Mouse (Mus musculus): ENCODE data around the gene Prickle2.

The Prickle2 gene

GRCm38 (mm10) chr6:92506276-92506675 lies 199.7 kb downstream of the Prickle2 start:
- DNase-seq: peak; percentile 72

- DNase-seq: no peak
Observed at GRCm38 (mm10) chr6:92499449-92499848, 206.5 kb downstream of the Prickle2 start.

GRCm38 (mm10) chr6:92498574-92498973 lies 207.4 kb downstream of the Prickle2 start:
- DNase-seq: no peak

- DNase-seq: no peak
Observed at GRCm38 (mm10) chr6:92497279-92497678, 208.7 kb downstream of the Prickle2 start.

- DNase-seq: no peak
Observed at GRCm38 (mm10) chr6:92495500-92495899, 210.5 kb downstream of the Prickle2 start.

- DNase-seq: no peak
Observed at GRCm38 (mm10) chr6:92481690-92481956, 224.3 kb downstream of the Prickle2 start.

- DNase-seq: peak; percentile 77
Observed at GRCm38 (mm10) chr6:92480941-92481689, 224.8 kb downstream of the Prickle2 start.

GRCm38 (mm10) chr6:92478612-92479011 lies 227.3 kb downstream of the Prickle2 start:
- no peak for DNase-seq

GRCm38 (mm10) chr6:92477621-92478020 lies 228.3 kb downstream of the Prickle2 start:
- DNase-seq: peak; percentile 40

- no peak for DNase-seq
Observed at GRCm38 (mm10) chr6:92469456-92469855, 236.5 kb downstream of the Prickle2 start.

- no peak for DNase-seq
Observed at GRCm38 (mm10) chr6:92468892-92469291, 237.1 kb downstream of the Prickle2 start.

- no peak for DNase-seq
Observed at GRCm38 (mm10) chr6:92468383-92468791, 237.6 kb downstream of the Prickle2 start.

GRCm38 (mm10) chr6:92467343-92467742 lies 238.6 kb downstream of the Prickle2 start:
- peak; percentile 59 for DNase-seq

- DNase-seq: no peak
Observed at GRCm38 (mm10) chr6:92465666-92466065, 240.3 kb downstream of the Prickle2 start.

GRCm38 (mm10) chr6:92464781-92465337 lies 241.1 kb downstream of the Prickle2 start:
- no peak for DNase-seq

- DNase-seq: no peak
Observed at GRCm38 (mm10) chr6:92463768-92464167, 242.2 kb downstream of the Prickle2 start.

- no peak for DNase-seq
Observed at GRCm38 (mm10) chr6:92460750-92461149, 245.2 kb downstream of the Prickle2 start.

- DNase-seq: no peak
Observed at GRCm38 (mm10) chr6:92458026-92458425, 247.9 kb downstream of the Prickle2 start.

- no peak for DNase-seq
Observed at GRCm38 (mm10) chr6:92451421-92451820, 254.5 kb downstream of the Prickle2 start.

- DNase-seq: no peak
Observed at GRCm38 (mm10) chr6:92449956-92450355, 256.0 kb downstream of the Prickle2 start.

- DNase-seq: no peak
Observed at GRCm38 (mm10) chr6:92446662-92447061, 259.3 kb downstream of the Prickle2 start.

GRCm38 (mm10) chr6:92441205-92441604 lies 264.8 kb downstream of the Prickle2 start:
- no peak for DNase-seq

GRCm38 (mm10) chr6:92440251-92440650 lies 265.7 kb downstream of the Prickle2 start:
- DNase-seq: no peak

- DNase-seq: no peak
Observed at GRCm38 (mm10) chr6:92432146-92432545, 273.8 kb downstream of the Prickle2 start.

All from retina, postnatal 1 day (tissue).